Mouse (Mus musculus): ENCODE measurements at regions not wholly inside any gene's neighbourhood (a gene's known extent, or its start where the extent isn't known, plus 50 kb on each side); places are given as distances from the start of the nearest gene placed in this dataset.

DNA sequence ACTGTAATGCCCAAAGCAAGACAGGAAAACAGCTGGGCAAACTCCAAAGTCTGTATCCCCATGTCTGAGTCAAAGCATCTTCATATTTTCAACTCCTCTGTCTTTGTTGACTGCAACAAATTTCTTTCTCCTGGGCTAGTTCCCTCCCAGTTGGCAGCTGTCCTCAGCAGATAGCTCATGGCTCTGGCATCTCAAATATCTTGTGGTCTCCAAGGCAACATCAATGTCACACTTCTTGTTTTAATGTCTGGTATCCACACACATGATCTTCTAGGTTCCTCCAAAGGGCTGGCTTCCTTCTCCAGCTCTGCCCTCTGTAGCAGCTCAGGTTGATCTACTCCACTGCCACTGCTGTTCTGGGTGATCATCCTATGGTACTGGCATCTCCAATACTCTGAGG, 242.0 kb upstream of the Zfp804b start:
- TF ChIP-seq CTCF (IDR thresholded peaks at IDR 0.05) (no peak), POLR2A (IDR thresholded peaks at IDR 0.05; ENCODE audit: insufficient read depth, low read depth, low read length) (no peak), EP300 (IDR thresholded peaks at IDR 0.05; ENCODE audit: insufficient read depth, low read depth, low read length) (no peak)

Data from heart, adult 2 months (tissue).